Mouse (Mus musculus): Measurements from ENCODE around the gene Gm42688. TPM values are rescaled to one million over a fixed set of nuclear protein-coding genes. Genes with fewer than 3 reads are reported as not detected.
A peak's percentile ranks its signal among the peaks of the same experiment; 100 is the strongest.

Gene Gm42688
- polyA plus RNA-seq (2015; fragmentation: Nextera tagmentation; extraction: Ambion mirVana) = 4.9 TPM in 2 replicates

DNA sequence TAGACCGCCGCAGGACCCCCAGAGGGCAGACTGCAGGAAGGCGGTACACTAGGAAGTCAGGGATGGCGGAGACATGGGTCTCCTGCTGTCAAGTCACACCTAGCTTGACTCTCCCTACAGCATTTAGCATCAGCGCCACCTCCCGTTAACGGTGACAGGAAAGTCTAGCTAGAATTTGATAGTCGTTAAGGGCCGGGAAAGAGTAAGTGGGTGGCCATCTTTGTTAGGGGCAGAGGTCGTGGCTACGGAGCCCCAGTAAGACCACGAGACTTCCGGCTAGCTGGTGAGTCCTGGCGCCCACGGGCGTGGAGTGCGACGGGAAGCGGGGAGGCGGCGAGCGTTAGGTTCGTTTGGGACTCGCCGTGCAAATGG, at the start of gene Gm42688, which contains the start of gene Ccdc142:
Gene Gm42688, plus strand, starts transcription at position 302 of the 372 bp plus-strand sequence.
Gene Ccdc142, plus strand, starts transcription at position 286 of the 372 bp plus-strand sequence.
- peaks cover 13% of the 10 kb centered on the region for H3K4me1 ChIP-seq (ENCODE audit: control insufficient read depth, insufficient read depth, low read depth, low read length)
- peak within 1 kb of the TSS; percentile 78 for H3K9ac ChIP-seq (ENCODE audit: low read depth, low read length)
- peak within 1 kb of the TSS; percentile 70 for H3K4me3 ChIP-seq (ENCODE audit: low read length)
- H3K36me3 ChIP-seq (ENCODE audit: control insufficient read depth, insufficient read depth, low read length) = no peaks in the 10 kb centered on the region
- peaks cover 2% of the 10 kb centered on the region; the same call in 1 of the 2 replicates for H3K27me3 ChIP-seq (replicated peaks; ENCODE audit: control insufficient read depth, insufficient read depth, low read length)
- peak within 1 kb of the TSS; percentile 84 for H3K27ac ChIP-seq (ENCODE audit: low read depth, low read length)
- peak; percentile 92 for ATAC-seq
- WGBS = under 1% methylated on average over 25 of the region's 25 CpGs
- no peaks in the 10 kb centered on the region for H3K9me3 ChIP-seq (ENCODE audit: control insufficient read depth, low read length)
- H3K4me2 ChIP-seq (ENCODE audit: low read length) = peak within 1 kb of the TSS; percentile 69

DNA sequence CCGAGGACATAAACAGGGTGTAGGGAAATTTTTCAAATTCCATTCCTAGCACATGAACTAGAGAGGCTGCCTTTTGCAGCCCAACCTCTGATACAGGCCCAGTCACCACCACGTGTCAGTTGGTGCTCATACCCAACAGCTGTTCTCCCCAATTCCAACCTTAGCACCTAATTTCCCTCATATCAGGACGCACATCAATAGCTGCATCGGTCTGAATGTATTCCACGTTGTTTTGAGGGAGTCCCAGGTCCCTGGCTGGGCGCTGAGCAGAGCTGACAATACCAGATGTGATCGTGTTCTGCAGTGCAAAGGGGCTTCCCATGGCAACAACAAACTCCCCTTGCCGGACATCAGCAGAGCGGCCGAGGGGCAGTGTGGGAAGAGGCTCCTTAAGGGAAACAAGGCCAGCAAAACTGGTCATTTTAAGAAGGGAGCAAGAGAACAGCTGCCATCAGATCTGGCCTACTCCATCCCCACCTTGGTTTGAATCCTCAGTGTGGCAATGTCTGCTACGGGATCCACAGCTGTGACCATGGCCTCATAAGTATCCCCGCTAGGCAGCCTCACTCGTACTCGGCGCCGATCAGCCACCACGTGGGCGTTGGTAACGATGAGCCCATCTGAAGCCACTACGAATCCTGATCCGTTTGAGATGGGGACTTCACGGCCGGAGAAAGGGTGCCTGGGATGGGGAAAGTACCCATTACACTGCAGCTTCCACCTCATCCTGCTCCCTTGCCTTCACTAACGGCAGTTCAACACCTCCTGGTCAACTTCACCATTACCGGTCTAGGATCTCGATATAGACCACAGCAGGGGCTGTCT, 48.1 kb upstream of the Gm42688 start:
- Histone ChIP-seq H3K4me3 (ENCODE audit: low read length) (peak overlapping the region; percentile 89), H3K27ac (ENCODE audit: low read depth, low read length) (peak overlapping the region; percentile 88), H3K4me1 (ENCODE audit: control insufficient read depth, insufficient read depth, low read depth, low read length) (peaks cover 24% of the 10 kb centered on the region), H3K9me3 (ENCODE audit: control insufficient read depth, low read length) (no peaks in the 10 kb centered on the region), H3K27me3 (replicated peaks; ENCODE audit: control insufficient read depth, insufficient read depth, low read length) (no peaks in the 10 kb centered on the region), H3K9ac (ENCODE audit: low read depth, low read length) (peak overlapping the region; percentile 91), H3K36me3 (ENCODE audit: control insufficient read depth, insufficient read depth, low read length) (peaks cover 7% of the 10 kb centered on the region; the same call in 1 of the 2 replicates), H3K4me2 (ENCODE audit: low read length) (peak overlapping the region; percentile 88)
- WGBS = 2% methylated on average over 26 of the region's 26 CpGs
- ATAC-seq = peak; percentile 2; the same call in 1 of the 2 replicates

DNA sequence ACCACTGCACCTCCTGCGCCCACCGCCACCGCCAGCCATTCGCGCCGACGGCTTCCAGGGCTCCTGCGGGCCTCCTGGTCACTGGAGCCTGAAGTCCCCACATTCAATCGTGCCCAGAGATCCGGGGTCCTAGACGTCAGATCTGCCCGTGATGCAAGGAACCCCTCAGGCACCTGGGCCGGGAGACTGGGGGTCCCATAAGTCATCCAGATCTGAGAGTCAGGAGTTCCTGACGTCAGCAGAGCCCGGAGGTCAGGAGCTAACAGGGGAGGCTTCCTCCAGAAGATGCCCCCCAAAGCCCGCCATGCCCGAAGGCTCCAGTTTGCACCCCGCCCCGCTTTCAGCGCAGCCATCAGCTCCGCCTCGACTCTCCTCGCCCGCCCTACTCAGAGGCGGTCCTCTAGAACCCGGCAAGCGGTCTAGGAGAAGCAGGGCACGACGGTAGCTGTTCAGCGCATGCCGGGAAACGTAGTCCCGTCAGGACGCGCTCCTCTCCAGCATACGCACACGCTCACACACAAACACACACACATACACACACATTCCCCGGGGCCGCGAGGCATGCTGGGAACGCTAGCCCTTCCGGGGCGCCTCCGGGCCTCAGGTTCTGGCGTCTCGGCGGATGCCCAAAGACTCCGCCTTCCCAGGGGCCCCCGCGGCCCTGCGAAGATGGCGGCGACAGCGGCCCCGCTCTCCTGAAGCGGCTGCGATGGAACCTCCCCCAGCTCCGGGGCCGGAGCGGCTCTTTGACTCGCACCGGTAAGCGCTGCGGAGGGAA, 47.2 kb upstream of the Gm42688 start, which contains the start of gene Aup1:
Gene Aup1, plus strand, starts transcription at position 448 of the 778 bp plus-strand sequence.
- peaks cover 24% of the 10 kb centered on the region for H3K4me1 ChIP-seq (ENCODE audit: control insufficient read depth, insufficient read depth, low read depth, low read length)
- H3K4me2 ChIP-seq (ENCODE audit: low read length) = peak within 1 kb of the TSS; percentile 88
- no peaks in the 10 kb centered on the region for H3K27me3 ChIP-seq (replicated peaks; ENCODE audit: control insufficient read depth, insufficient read depth, low read length)
- peak; percentile 98 for ATAC-seq
- no peaks in the 10 kb centered on the region for H3K9me3 ChIP-seq (ENCODE audit: control insufficient read depth, low read length)
- H3K27ac ChIP-seq (ENCODE audit: low read depth, low read length) = peak within 1 kb of the TSS; percentile 88
- peak within 1 kb of the TSS; percentile 89 for H3K4me3 ChIP-seq (ENCODE audit: low read length)
- H3K9ac ChIP-seq (ENCODE audit: low read depth, low read length) = peak within 1 kb of the TSS; percentile 91
- WGBS = under 1% methylated on average over 59 of the region's 64 CpGs
- peaks cover 7% of the 10 kb centered on the region; the same call in 1 of the 2 replicates for H3K36me3 ChIP-seq (ENCODE audit: control insufficient read depth, insufficient read depth, low read length)

DNA sequence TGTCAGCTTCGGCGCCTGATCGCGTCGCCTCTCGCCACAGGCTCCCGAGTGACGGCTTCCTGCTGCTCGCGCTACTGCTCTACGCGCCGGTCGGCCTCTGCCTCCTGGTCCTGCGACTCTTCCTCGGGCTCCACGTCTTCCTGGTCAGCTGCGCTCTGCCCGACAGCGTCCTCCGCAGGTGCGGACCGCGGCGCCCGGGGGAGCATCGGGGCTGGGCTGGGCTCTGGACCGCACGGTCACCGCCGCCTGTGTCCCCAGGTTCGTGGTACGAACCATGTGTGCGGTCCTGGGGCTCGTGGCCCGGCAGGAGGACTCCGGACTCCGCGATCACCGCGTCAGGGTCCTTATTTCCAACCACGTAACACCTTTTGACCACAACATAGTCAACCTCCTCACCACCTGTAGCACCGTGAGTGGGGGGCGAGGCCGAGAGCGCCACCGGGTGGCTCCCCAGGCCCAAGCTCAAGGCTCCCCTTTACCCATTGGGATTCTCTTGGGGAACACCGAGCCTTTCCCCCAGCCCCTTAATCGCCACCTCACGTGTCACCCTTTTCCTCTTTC, 46.5 kb upstream of the Gm42688 start, which contains the start of gene Htra2:
Gene Htra2, minus strand, starts transcription at position 403 of the 561 bp plus-strand sequence.
- WGBS = 1% methylated on average over 50 of the region's 50 CpGs

DNA sequence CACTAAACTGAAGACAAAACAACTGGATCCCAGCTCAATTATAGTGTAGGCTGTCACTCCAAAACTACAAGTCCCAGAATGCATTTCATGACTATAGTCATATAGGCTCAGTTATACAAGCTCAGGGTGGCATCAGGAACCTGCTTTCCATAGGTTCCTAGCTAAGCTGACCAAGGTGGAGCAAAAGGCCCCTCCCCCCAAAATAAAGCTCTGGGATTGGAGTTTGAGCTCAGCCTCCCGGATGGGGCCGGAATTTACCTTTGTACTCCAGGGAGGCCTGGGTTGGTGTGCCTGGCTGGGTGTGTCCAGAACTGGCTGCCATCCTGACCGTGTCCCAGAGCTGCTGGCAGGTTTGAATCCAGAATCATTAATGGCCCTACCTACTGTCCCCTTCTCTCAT, 43.6 kb upstream of the Gm42688 start, which contains the start of gene Dqx1:
Gene Dqx1, plus strand, starts transcription at position 55 of the 400 bp plus-strand sequence.
- H3K9ac ChIP-seq (ENCODE audit: low read depth, low read length) = no peak within 1 kb of the TSS
- peaks cover 19% of the 10 kb centered on the region for H3K4me1 ChIP-seq (ENCODE audit: control insufficient read depth, insufficient read depth, low read depth, low read length)
- no peak within 1 kb of the TSS for H3K27ac ChIP-seq (ENCODE audit: low read depth, low read length)
- WGBS = 60% methylated on average over 3 of the region's 3 CpGs
- no peak for ATAC-seq
- H3K27me3 ChIP-seq (replicated peaks; ENCODE audit: control insufficient read depth, insufficient read depth, low read length) = peaks cover 10% of the 10 kb centered on the region
- no peak within 1 kb of the TSS for H3K4me3 ChIP-seq (ENCODE audit: low read length)
- H3K36me3 ChIP-seq (ENCODE audit: control insufficient read depth, insufficient read depth, low read length) = peaks cover 5% of the 10 kb centered on the region; the same call in 1 of the 2 replicates
- H3K9me3 ChIP-seq (ENCODE audit: control insufficient read depth, low read length) = no peaks in the 10 kb centered on the region
- no peak within 1 kb of the TSS for H3K4me2 ChIP-seq (ENCODE audit: low read length)

More for the DNA sequence above, 46.5 kb upstream of the Gm42688 start, which contains the start of gene Htra2:
- Histone ChIP-seq H3K9me3 (ENCODE audit: control insufficient read depth, low read length) (no peaks in the 10 kb centered on the region), H3K27ac (ENCODE audit: low read depth, low read length) (peak within 1 kb of the TSS; percentile 88), H3K9ac (ENCODE audit: low read depth, low read length) (peak within 1 kb of the TSS; percentile 91), H3K36me3 (ENCODE audit: control insufficient read depth, insufficient read depth, low read length) (peaks cover 7% of the 10 kb centered on the region; the same call in 1 of the 2 replicates), H3K4me2 (ENCODE audit: low read length) (peak within 1 kb of the TSS; percentile 88), H3K27me3 (replicated peaks; ENCODE audit: control insufficient read depth, insufficient read depth, low read length) (no peaks in the 10 kb centered on the region), H3K4me3 (ENCODE audit: low read length) (peak within 1 kb of the TSS; percentile 89), H3K4me1 (ENCODE audit: control insufficient read depth, insufficient read depth, low read depth, low read length) (peaks cover 24% of the 10 kb centered on the region)
- ATAC-seq = no peak; the same call in 1 of the 2 replicates

DNA sequence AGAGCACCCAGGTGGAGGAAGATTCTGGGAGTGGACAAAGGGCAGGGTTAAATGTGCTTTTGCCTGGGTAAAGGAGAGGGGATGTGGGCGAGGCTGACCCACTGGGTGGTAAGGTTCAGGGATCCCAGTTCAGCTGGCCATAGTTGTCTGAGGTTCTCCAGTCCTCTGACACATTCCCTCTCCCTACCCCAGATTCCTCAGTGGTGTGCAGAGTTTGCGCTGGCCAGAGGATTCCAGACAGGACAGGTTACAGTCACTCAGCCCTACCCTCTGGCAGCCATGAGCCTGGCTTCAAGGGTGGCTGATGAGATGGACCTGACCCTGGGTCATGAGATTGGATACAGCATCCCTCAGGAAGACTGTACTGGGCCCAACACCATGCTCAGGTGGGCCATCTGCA, 42.7 kb upstream of the Gm42688 start:
- peaks cover 5% of the 10 kb centered on the region; the same call in 1 of the 2 replicates for H3K36me3 ChIP-seq (ENCODE audit: control insufficient read depth, insufficient read depth, low read length)
- WGBS = 88% methylated on average over 2 of the region's 2 CpGs
- ATAC-seq = no peak

DNA sequence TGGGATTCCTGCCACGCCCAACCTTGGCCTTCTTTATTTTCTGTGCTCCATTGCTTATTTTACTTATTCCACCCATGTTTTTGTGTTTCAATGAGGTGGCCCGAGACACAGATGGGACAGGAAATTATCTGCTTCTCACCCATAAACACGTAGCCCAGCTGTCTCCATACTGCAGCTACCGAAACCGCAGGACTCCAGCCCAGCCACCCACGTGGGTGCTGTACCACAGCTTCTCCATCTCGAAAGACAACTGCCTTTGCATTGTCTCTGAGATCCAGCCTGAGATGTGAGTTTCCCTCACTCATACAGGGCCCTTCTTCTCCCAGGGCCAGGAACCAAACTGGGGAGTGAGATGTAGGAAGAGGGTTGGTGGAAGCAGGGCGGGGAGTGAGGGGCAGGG, 35.4 kb upstream of the Gm42688 start:
- no peak for ATAC-seq
- Histone ChIP-seq H3K27me3 (replicated peaks; ENCODE audit: control insufficient read depth, insufficient read depth, low read length) (peaks cover 70% of the 10 kb centered on the region), H3K4me3 (ENCODE audit: low read length) (no peak overlapping the region), H3K9ac (ENCODE audit: low read depth, low read length) (no peak overlapping the region), H3K36me3 (ENCODE audit: control insufficient read depth, insufficient read depth, low read length) (no peaks in the 10 kb centered on the region), H3K9me3 (ENCODE audit: control insufficient read depth, low read length) (no peaks in the 10 kb centered on the region), H3K4me1 (ENCODE audit: control insufficient read depth, insufficient read depth, low read depth, low read length) (peaks cover 7% of the 10 kb centered on the region; the same call in 1 of the 2 replicates), H3K27ac (ENCODE audit: low read depth, low read length) (no peak overlapping the region), H3K4me2 (ENCODE audit: low read length) (no peak overlapping the region)
- WGBS = 39% methylated on average over 8 of the region's 8 CpGs

More for the DNA sequence above, 42.7 kb upstream of the Gm42688 start:
- H3K27ac ChIP-seq (ENCODE audit: low read depth, low read length) = no peak overlapping the region
- no peak overlapping the region for H3K9ac ChIP-seq (ENCODE audit: low read depth, low read length)
- peaks cover 20% of the 10 kb centered on the region for H3K27me3 ChIP-seq (replicated peaks; ENCODE audit: control insufficient read depth, insufficient read depth, low read length)
- H3K4me2 ChIP-seq (ENCODE audit: low read length) = no peak overlapping the region
- H3K4me1 ChIP-seq (ENCODE audit: control insufficient read depth, insufficient read depth, low read depth, low read length) = peaks cover 13% of the 10 kb centered on the region
- no peaks in the 10 kb centered on the region for H3K9me3 ChIP-seq (ENCODE audit: control insufficient read depth, low read length)
- H3K4me3 ChIP-seq (ENCODE audit: low read length) = no peak overlapping the region

DNA sequence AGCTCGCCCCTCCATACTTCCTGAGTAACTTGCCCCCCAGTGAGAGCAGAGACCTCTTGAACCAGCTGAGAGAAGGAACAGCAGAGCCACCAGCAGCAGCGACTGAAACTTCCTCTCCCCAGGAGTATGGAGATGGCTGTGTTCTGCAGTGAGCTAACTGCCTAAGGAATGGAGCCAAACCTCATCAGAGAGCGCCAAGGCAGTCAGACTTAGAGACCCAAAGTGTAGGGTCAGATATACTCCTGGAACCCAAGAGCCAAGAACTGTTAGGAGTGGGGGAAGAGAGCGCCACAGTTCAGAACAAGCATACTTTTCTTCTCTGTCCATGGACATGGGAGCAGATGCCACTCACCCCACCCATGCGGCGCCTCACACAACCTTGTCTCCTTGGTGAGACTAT, 35.0 kb upstream of the Gm42688 start:
- Histone ChIP-seq H3K9ac (ENCODE audit: low read depth, low read length) (no peak overlapping the region), H3K4me3 (ENCODE audit: low read length) (no peak overlapping the region), H3K27ac (ENCODE audit: low read depth, low read length) (no peak overlapping the region), H3K27me3 (replicated peaks; ENCODE audit: control insufficient read depth, insufficient read depth, low read length) (peaks cover 75% of the 10 kb centered on the region), H3K4me2 (ENCODE audit: low read length) (no peak overlapping the region), H3K4me1 (ENCODE audit: control insufficient read depth, insufficient read depth, low read depth, low read length) (peaks cover 7% of the 10 kb centered on the region; the same call in 1 of the 2 replicates), H3K9me3 (ENCODE audit: control insufficient read depth, low read length) (no peaks in the 10 kb centered on the region), H3K36me3 (ENCODE audit: control insufficient read depth, insufficient read depth, low read length) (no peaks in the 10 kb centered on the region)
- 26% methylated on average over 6 of the region's 6 CpGs for WGBS
- no peak for ATAC-seq
